Mouse (Mus musculus) heart, postnatal 4 days (tissue): ENCODE measurements around the gene Bgn. TPM values are rescaled to one million over a fixed set of nuclear protein-coding genes. Genes with fewer than 3 reads are reported as not detected.
A peak's percentile ranks its signal among the peaks of the same experiment; 100 is the strongest.

Source experiments
- DNase-seq: peaks from one replicate; pipeline ENCODE4 v3.0.0; 2021
- total RNA-seq, 2 experiments: library from RNA; stranded (reverse); gene quantifications; 2 replicates each; pipeline ENCODE4 v1.2.3; 2021

Bgn gene
- total RNA-seq: 100 to 1,000 TPM; 286 to 313 TPM

DNA sequence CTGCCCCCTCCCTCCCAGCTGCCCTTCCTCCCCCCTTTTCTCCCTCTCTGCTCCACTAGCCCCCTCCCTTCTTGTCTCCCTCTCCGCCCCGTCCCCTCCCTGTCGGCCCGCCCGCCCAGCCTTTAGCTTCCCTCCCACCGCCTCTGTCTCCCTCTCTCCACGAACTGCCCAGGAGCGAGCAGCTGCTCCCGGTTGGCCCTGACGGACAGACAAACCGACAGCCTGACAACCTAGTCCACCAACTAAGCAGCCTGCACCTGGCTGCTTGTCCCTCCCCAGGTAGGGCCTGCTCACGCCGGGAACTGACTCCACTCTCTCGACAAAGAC is at the start of gene Bgn:
Bgn (plus strand) TSS at position 119 of the 327 bp plus-strand sequence.
- DNase-seq: peak; percentile 49

DNA sequence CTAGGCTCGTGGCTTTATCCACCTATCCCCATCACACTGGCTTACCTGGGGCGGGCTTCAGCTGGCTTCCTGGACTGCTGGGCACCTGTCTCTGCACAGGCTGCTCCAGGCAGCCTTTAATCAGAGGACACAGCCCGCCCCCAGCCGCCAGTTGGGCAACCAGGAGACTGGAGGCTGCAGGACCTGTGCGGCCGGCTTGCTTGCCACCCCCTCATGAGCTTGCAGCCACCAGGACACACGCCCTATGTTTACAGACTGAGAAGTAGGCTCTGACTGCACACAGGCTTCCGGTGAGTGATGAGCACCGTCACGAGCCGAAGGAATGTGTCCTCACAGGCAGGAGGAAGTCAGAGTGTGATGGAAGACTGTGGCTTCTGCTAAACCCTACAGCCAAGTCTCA is 48.1 kb upstream of the Bgn start, which contains the start of gene Trex2:
Trex2 (minus strand) TSS at position 93 of the 400 bp plus-strand sequence.
- DNase-seq: no peak

GRCm38 (mm10) chrX:73441428-73441827 is 42.0 kb upstream of the Bgn start:
- DNase-seq: no peak

DNA sequence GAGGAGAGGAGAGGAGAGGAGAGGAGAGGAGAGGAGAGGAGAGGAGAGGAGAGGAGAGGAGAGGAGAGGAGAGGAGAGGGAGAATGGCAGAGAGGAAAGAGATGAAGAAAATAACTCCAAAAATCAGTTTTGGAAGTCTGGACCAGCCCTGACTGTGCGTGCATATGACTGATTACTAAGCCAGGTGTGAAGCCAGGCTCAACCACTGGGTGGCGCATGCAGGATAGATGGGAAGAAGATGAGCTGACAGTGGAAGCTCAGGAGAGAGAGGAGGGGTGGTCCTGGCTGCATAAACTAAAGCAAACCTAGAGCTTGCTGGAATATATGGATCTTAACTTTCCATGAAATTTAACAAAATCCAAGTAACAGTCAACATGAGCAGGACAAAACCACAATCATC is 31.5 kb upstream of the Bgn start:
- DNase-seq: peak; percentile 78

DNA sequence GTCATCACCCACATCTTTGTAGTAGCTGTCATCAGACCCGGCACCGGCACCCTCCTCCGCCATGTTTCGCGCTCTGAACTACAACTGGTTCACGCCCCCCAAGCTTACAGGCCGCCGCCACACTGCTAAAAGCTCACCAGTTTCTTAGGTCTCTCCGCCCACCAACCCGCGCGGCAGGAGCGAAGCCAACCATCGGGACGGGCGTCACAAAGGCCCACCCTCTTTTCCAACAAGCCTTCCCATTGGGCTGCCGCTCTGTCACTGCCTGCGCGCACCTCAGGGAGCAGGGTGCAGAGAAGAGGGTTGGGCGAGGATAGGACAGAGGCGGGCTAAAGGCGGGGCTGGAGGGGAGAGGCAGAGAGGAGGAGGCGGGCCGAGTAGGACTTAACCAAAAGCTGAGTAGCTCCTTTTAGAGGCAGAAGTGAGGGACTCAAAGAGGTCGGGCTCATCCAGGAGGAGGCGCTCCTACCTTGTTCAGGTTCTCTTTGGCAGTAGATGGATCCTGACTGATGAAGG is 24.5 kb upstream of the Bgn start, which contains the start of gene Haus7:
Haus7 (minus strand) TSS at position 168 of the 516 bp plus-strand sequence.
- DNase-seq: peak; percentile 92

DNA sequence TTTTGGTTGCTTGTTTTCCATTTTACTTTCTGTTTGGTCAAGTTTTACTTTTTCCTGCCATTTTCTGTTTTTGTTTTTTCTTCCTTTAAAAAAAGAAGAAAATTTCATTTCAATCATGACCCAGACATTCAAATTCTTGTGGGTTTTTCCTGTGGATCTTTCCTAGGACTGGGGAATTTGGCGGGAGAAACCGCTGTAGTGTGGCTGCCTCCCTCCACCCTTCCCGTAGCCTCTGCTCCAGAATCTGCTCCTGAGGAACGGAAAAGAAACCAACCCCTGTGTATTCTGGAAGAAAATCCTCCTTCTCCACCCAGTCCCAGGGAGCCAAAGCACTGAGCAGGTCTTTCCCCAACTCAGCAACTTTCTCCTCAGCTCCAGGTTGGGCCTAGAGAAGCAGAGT is 22.6 kb upstream of the Bgn start:
- DNase-seq: no peak

GRCm38 (mm10) chrX:73465483-73466186 is 17.8 kb upstream of the Bgn start:
- DNase-seq: peak; percentile 63

GRCm38 (mm10) chrX:73467446-73468241 is 15.8 kb upstream of the Bgn start:
- peak; percentile 51 for DNase-seq

GRCm38 (mm10) chrX:73468330-73468729 is 15.1 kb upstream of the Bgn start:
- DNase-seq: no peak

DNA sequence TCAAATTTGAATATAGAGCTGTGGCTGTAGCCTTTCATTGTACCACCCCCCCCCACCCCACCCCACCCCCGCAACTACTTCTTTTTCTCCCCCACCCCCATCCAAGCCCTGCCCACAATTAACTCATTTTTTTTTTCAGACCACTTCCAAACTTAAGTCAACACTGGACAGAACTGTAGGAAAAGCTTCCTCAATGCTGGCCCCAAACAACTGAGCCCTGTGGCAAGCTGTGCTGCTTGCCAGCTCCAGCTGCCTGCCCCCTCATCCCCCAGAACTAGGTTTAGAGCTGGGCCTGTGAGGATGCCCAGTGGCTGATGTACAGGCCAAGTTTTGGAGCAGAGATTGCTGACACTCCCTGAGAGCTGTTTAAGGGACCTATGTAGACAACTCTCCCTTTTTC is 14.7 kb upstream of the Bgn start:
- no peak for DNase-seq

GRCm38 (mm10) chrX:73471764-73472163 is 11.6 kb upstream of the Bgn start:
- DNase-seq: no peak

DNA sequence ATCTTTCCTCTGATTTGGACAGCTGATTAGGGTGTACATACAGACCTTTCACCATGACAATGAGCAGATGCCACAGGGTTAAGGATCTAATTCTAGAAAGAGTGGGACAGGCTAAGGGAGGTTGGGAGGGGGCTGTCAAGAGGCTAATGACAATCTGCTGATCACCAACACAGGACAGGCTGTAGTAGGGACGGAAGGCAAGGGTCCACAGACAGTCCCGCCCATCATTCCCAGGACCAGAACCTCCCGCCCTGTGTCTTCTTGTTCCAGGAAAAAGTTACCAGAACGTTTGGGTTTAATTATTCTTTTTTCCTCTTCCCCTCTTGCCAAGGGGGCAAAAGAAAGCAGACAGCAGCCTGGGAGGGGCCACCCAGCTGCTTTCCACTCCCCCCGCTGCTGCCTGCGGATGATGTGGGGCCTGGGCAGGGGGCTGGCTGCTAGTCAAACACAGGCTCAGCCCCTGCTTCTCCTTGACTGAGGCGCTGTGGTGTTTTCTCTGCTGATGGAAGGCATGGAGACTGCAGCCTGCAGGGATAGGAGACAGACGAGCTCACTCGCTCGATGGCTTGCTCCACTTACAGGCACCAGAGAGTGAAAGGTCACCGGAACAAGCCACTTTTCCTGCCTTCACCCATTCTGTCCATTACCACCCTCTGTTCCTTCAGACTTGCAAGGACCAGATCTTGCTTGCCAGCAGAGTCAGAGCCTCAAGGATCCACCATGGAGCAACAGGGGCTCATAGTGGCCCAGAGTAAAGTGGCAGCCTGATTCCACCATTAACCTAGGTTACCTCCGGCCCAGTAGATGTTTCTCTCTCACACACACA is 8.8 kb upstream of the Bgn start:
- DNase-seq: peak; percentile 54

DNA sequence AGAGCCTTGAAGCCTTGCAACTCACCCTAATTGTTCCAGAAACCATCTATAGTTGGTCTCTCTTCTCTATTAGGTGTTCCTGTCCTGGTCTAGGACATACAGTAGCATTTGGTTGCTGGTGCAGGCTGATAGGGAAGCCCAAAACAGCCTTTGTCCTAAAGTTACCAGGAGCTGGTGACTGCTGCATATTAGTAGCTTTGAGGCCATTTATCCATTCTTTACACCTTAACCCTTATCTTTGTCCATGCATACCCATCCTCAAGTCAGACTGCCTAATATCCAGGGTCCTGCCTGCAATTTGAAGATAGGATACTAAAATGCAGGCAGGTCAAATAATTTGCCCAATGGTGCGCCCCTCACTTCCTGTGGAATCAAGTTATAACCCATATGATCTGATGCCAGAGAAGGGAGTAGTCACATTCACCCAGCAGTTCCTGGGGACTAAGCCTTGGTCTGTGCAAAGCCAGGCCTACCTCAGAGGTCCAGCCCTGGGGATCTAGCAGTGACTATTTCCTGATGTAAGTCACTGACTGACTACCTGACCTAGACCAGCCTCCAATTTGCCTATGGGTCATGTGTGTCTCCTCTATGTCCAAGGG is 7.6 kb upstream of the Bgn start:
- no peak for DNase-seq

DNA sequence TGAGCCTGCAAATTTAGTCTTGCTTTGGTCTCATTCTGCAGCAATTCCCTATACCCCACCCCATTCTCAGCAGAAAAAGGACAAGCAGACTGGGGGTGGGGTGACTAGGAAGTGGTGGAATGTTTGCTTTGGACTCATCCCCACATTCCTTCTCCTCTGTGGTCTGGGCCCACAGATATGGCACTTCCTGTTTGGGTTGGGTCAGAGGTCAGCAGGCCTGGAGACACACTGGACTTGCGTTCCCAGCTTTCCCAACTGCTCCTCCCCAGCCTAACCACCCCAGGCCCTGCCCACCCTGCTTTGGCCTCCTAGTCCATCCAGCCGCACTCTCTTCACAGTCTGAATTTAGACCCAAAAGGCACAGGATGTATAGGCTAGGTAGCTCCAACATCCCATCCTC is 6.8 kb upstream of the Bgn start:
- peak; percentile 59 for DNase-seq

DNA sequence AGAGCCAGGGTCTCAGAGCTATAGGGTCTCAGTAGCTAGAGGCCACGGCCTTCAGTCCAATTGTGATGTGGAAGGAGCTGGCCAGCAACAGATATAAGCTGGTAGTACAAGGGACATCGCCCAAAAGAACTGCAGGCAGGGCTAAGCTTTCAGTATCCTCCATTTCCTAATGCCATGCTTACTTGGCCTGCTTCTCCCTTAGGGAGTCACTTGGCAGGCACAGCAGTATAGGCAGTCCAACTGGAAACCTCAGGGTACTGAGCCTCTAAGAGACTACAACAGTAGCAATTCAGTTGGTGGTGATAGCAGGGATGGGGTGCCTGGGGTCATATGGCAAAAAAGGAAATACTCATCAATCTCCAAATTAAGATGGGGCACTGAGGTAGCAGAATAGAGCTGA is 5.9 kb upstream of the Bgn start:
- no peak for DNase-seq

DNA sequence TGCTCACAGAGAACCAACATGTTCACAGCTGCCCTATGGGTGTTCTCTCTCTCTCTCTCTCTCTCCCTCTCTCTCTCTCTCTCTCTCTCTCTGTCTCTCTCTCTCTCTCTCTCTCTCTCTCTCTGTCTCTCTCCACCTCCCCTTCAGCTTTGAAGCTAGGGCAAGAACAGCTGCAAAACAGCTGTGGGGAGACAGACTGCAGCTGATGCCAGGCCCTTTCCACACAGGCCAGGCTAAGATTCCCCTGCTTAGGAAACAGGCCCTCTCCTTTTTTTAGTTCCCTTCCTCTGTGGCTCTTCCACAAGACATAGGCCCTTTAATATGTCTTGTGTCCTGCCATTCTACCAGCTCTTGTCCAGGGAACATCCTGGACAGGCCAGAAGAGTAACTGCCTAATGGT is 3.7 kb upstream of the Bgn start:
- no peak for DNase-seq

DNA sequence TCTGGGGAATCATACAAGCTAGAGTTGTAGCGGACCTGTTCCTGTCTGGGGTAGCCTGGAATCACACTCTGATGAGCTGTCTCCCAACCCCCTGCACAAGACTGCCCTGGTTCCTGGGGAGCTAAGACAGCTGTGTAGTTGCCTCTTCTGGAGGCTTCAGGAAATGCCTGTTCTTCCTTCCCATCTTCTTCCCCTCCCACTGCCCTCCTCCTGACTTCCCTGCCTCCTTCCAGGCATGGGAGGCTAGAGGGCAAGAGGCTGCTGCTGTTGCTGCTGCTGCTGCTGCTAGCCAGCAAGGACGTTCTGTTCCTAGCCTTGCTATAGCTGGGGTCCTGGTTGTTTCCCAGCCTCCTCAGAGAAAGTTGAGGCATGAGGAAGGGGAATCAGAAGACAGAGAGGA is 3.1 kb upstream of the Bgn start:
- DNase-seq: no peak

DNA sequence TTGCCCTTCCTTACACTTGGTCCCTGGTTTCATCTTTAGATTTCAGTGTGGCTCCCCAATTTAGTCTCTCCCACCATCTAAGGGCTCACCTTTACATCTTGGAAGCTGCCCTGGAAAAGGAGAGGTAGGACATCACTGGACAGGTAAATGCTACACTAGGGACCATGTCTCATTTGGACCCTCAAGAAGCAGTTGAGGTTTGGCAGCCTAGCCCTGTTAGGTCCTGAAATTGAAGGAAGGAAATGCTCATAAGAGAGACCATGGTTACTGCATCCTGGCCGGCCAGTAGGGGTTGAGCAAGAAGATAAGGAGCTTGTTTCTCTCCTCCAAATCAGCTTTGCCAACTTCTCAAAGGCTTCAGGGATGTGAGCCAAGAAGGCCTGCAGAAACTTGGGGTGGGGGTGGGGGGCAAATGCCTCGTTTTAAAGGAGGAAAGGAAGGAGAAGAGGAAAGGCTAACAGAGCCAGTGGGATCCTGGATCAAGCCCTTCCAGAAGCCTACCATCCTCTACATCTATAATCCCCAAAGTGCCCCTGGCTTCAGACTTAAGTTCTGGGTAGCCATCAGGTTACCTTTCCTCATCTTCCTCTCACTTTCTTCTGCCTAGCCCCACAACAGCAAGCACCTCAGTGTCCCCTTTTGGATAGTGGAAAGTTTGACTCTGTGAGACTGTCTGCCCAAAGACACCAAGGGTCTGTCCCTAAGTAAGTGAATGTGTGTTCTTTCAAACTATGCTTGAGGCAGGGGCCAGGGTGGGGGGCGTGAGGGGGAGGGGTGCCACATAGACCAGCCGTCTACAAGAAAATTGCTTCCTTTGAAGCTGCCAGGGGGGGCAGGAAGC is 539 bp upstream of the Bgn start:
- no peak for DNase-seq

DNA sequence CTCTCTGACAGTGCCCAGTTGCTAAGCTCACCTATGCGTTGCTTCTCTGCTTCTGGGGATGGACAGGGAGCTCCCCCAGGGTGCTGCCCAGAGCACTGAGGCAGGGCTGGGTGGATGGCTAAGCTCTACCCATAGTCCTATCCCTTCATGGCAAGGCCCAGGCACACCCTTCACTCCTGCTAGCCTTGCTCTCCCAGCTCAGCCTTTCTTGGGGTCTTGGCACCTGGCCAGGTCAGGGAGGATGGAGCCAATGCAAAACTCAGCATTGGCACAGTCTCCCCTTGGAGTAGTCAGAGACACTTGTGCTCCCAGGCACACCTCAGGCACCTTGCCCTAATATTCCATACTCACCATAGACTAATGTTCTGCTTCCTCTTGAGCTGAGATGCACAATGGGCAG is 674 bp downstream of the Bgn start:
- peak; percentile 40 for DNase-seq

DNA sequence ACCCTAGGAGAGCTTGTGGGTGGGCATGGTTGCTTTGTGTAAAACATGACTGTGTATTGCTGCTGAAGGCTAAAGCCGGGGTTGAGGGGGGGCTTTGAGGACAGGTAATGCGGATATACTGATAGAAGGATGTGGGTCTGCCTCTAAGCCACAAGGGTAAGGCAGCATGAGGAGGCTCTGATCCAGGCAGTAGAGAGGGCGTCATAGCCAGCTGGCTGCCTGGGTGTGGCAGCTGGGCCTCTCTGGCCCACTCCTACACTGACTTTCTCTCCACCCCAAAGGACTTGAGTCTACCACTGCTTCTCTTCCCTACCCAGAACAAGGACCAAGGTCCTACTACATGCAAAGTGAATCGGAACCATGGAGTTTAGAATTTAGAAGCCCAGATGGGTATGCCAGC is 1.5 kb downstream of the Bgn start:
- DNase-seq: no peak

- no peak for DNase-seq
Observed at GRCm38 (mm10) chrX:73486920-73487319, 3.5 kb downstream of the Bgn start.

DNA sequence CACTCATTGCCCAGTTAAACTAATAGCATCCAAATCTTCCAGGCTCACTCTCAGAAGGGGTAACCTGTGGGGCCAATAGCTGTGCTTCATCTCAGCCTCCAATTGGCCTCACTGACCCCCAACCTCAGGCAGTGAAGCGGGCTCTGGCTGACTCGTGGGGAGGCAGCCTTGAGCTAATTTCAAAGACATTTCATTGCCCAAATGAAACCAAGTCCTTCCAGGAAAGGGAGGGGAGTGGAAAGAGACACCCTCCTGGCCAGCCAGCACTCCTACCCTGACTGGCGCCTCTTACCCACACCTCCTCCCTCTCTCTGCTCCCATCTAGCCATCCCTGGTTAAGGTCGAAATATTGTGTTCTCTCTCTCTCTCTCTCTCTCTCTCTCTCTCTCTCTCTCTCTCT is 6.8 kb downstream of the Bgn start:
- no peak for DNase-seq
